Mouse (Mus musculus): ENCODE data around the gene Prr5.

The Prr5 gene

DNA sequence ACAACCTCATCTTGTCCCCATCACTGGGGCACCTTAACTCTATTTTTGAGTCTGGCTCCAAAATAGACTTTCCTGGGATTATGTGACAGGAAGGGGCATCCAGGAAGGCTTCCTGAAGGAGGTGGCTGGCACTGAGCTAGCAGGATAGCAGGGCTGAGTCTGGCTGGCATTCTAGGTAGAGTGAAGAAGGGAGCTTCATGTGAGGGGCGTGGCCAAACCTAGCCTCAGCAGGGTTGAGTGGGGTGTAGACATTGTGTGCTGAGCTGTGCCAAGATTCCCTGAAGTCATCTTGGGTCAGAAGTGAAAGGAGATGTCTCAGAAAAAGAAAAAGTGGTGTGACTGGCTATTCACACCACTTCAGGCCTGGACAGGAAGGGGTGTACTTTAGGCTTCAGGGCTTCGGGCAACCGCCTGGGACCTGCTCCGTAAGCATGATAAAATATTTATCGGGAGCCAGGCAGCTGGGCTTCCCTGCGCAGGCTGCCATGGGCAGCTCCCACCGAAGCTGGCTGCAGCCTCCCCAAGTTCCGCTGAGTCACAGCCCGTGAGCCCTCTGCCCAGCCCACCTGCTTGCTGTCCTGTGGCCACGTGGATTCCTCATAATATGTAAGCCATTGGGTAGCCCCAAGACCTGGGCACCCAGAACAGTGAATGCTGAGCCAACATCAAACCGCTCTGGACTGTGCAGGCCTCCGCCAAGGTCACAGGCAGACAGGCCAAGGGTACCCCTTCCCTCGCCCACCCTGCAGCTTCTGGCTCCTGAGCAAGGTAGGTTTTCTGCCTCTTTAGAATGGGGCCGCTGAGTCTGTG, at the start of gene Prr5:
TSS of gene Prr5 (plus strand) at position 683 of the 810 bp plus-strand sequence.
- peak; percentile 40 for DNase-seq (ENCODE audit: low spot score)

DNA sequence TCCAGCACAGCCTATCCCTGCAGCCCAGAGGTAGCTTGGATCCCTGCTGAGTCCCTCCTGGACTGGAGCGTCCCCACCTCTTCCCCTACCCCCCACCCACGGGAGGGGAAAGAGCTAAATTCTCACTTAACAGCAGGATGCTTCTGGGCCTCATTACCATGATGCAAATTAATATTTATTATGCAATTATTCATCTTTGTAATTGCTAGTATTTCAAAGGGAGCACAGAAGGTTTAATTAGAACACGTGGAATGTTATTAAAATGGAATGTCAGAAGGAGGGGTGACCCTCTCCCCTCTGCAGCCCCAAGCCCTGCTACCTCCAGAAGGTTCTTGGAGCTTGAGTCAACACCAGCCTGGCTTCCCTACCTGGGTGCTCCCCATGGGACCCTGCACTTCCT, 49.4 kb upstream of the Prr5 start:
- no peak for DNase-seq (ENCODE audit: low spot score)

DNA sequence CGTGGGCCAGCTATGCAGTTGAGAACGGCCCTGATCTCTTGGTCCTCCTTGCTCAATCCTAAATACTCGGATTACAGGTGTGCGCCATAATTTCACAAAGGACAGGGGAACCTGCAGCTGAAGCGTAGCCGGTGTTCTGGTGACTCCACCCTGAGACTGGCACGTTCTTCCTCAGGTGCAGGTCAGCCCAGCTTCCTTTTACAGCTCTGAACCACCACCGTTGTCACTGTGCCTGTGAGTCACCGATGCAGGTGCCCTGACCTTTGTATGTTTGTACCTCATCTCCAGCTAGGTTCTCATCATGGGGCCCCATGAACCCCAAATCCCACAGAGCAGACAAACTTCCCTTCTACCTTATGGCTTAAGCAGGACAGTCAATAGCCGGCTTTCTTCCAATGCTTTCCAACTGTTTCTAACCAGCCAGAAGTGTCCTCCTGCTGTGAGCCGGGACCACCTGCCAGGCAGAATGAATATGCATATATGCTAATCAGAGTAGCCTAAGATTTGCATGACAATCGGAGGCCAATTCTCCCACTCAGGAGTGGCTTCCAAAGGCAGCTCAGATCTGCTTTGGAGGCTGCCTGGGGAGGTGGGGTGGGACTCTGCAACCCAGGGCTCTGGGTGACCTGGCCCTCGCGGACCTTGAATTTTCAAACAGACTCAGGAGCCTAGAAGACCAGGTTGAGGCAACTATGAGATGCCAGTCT, 47.5 kb upstream of the Prr5 start:
- DNase-seq (ENCODE audit: low spot score), result no peak

DNA sequence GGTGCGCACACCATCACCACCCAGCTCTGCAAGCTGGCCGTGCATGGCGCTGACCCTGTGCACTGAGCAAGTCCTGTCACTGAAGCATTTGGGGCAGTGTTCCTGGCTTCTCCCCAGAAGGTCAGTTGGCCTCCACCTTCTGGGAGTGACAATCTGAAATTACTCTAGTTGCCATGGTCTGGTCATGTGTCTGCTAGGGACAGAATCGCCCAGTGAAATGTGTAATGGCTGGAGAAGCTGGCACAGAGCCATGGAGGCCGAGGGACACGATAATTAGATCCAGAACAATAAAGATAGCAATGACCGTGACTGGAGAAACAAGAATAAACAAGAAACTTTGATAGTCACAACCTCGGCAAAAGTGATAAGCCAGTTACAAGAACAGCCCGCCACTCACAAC, 44.5 kb upstream of the Prr5 start:
- peak; percentile 90 for DNase-seq (ENCODE audit: low spot score)

DNA sequence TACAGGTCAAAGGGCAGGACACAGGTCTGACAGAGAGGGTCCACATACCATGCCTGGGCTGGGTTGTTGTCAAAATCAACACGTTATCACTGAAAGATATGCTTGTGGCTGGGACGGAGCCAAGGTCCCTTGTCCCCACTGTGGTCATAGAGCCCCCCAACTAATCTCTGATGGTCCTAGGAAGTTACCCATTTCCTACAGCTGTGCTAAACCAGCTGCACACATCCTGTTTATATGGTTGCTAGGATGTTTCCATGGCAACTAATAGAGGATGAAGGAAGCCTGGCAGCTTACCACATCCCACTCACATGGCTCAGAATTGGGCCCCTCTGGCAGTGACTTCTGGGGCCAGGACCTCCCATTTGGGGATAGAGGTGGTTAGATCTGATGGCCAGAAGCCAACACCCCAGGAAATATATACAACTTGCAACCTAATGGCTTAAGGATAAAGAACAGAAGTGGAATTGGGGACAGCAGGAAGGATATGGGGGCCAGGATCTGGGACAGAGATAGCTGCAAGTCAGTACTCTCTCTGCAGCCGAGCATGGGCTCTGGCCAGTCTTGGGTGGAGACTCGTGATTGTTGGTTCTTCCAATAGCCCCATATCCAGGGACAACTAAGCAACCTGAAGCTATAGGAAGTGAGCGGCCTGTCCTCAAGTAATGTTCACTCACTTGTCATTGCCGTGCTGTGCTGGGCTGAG, 43.6 kb upstream of the Prr5 start:
- no peak for DNase-seq (ENCODE audit: low spot score)

DNA sequence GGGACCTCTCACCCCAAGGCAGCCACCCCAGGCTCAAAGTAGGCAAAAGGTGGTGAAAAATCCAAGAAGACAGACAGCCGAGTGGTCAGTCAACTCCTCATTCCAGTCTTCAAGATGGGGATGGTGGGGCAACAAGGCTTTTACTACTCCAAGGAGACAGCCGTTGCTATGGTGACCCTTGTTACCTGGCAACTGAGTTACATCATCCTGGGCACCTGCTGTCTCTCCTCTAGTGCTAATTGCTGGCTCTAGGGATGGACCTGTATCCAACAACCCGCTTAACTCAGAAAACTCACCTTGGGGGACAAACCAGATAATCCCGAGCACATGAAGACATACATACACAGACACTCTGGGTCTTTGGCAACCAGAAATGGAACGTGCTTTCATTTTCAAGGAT, 42.1 kb upstream of the Prr5 start:
- no peak for DNase-seq (ENCODE audit: low spot score)

DNA sequence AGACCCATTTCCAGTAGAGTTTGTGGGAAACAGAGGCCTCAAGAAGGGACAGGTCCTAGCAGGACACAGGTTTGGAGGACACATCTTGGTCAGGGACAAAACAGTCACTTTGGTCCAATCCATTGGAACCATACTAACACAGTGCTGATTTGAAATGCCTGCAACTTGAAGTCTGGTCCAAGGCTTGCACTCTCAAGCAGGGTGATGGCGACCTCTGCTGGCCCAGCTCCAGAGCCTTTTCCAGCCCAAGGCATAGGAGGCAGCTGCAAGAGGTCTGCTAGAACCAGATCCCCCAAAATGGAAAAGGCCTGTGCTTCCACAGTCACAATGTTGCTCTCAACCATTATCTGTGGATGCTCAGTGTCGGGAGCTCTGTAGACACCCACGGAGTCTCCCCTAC, 39.7 kb upstream of the Prr5 start:
- peak; percentile 78 for DNase-seq (ENCODE audit: low spot score)

DNA sequence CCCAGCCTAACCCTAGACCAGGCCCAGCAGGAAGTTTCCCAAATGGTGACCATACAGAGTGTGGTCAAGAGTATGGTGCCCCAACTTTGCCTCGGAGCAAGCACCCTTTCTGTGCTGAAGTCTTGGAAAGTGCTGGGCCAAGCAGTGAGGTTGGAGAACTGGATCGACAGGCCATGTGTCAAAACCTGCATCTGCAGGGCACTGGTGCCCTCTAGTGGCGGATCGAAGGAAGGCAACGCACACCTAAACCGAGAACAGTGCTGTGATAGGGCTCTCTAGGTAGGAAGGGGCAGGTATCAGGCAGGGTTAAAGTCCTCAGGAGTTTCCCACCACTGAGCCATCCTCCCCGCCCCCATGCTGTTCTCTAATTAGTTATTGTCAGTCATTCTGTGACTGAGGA, 37.9 kb upstream of the Prr5 start:
- DNase-seq (ENCODE audit: low spot score), result peak; percentile 86

DNA sequence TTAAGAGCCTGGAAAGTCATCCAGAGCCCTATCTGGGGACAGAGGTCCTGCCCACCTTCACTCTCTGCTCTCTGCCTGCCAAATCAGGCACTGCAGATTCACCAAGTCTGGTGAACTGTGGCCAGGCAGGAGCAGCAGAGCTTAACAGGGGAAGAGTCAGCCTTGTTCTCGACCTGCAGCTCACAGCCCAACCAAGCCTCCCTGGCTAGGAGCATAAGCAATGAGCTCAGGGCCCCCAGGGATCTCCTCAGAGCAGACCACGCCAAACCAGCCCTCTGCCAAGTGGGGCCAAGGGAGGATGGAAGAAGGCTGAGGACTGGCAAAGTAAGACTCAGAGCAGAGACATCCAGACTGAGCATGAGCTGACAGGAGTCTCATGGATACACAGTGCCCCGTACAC, 35.1 kb upstream of the Prr5 start:
- peak; percentile 84 for DNase-seq (ENCODE audit: low spot score)

DNA sequence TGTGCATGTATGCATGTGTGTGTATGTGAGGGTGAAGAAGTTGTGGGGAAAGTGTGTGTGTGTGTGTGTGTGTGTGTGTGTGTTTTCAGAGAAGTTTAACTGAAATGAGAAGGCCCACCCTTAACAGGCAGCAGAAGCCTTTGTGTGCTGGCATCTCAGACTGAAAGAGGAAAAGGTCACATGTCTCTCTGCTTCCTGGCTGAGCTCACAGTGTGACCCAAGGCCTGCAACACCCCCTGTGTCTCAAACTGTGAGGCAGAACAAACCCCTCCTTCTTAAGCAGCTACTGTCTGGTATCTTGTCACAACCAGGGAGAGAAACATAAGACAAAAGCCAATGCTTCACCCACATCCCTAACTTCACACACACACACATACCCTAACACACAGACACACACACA, 31.0 kb upstream of the Prr5 start:
- peak; percentile 80 for DNase-seq (ENCODE audit: low spot score)

DNA sequence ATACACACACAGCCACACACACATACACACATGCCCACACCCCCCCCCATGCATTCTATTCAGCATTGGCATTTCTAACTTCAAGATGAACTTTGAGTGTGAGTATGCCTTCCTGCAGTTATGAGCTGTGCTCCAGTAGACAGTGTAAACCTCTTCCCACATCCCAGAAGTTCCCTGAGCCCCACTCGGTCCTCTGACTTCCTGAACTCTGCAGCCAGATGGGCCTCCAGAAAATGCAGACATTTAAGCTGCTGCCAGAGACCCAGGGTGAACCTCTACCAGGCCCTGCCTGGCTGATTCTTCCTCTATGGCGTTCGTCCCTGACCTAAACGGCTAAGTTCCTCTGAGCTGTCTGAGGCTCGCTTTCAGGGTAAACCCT, 30.4 kb upstream of the Prr5 start:
- DNase-seq (ENCODE audit: low spot score), result peak; percentile 53

DNA sequence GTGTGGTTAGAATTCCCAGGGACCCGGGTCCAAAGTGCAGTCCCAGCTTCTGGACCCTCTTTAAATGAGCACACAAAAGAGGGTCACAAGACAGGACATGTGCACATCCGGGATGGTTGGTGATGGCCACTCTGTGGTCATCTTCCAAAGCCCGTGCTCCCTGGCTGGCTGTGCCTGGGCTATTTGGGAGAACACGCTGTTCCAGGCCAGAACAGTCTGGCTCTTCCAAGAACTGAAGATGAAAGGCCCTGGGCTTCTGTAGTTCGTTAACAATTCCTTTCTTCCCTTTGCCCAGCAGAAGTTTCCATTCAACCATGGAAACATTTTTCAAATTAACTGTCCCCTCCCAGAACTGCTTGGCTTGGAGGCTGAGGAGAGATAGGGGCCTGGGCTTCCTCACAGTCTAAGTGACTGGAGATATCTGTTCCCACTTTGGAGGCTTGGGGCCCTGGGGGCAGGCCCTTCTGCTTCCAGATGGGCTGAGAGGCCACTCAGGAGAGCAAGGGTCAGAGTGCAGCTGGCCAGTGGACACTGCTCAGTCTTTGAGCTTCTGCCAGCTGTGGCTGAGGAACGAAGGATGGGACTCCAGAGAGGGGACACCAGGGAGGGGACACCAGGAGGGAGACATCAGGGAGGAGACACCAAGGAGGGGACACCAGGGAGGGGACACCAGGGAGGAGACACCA, 29.8 kb upstream of the Prr5 start:
- DNase-seq (ENCODE audit: low spot score), result peak; percentile 75

DNA sequence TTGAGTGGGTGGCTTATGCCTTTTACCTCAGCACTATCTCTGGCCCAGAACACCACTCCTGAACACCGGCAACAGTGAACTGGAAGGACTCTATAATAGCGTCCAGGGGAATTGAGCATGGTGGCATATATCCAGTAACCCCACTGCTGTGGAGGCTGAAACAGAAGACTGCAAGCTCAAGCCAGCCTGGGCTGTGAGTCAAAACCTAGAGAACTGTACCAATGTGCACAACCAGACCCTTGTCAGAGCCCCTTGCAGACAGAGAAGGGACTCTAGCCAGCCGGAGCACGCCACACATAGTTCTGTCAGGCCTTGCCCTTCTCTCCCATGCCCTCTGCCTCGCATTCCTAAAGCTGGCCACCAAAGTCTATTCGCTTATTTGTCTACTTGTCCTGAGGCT, 28.7 kb upstream of the Prr5 start:
- peak; percentile 78 for DNase-seq (ENCODE audit: low spot score)

DNA sequence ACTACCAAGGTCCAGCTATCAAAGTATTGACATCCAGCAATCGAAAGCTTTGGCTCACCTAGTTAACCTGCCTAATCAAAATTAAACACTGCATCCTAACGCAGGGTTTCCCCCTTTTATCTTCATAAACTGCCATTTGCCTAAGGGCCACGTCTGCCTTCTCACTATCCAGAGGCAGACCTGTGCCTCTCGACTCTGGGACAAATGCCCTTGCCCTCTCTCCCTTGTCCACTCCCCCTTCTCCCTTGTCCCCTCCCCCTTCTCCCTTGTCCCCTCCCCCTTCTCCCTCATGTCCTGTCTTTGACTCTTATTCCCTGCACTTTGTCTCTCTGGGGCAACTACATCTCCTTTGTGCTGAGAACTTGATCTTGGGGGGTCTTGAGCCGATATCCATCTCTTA, 28.3 kb upstream of the Prr5 start:
- DNase-seq (ENCODE audit: low spot score), result peak; percentile 76

DNA sequence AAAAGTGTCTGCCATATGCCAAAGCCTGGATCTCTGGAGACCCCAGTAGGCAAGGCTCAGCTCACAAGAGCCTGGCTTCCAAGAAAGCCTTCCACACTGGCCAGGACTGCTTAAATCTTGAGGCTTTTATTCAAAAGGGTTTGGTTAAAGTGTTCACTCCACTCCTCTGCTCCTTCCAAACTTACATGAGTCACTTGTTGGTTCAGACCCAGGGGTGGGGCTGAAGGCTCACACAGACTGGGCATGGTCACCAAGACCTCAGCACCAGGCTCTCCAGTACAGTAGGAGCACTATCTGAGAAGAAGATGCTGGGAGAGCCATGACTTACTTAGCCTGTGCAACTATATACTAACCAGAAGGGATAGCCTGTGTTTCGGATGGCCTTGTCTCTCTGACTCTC, 27.5 kb upstream of the Prr5 start:
- peak; percentile 77 for DNase-seq (ENCODE audit: low spot score)

DNA sequence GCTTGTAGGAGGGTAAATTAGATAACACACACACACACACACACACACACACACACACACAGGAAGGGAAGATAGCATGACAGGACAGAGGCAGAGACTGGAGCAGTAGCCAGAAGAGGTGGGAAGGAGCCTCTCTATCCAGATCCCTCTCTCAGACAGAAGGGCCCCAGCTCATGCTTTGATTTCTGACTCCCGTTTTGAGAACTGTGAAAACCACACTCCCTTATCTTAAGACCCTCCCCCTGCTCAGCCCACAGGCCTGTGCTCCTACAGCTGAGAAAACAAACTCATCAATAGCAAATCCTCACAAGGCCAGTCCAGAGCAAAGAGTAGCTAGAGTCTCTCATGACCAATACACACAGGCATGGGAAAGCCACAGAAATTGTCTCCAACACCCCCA, 26.2 kb upstream of the Prr5 start:
- no peak for DNase-seq (ENCODE audit: low spot score)

DNA sequence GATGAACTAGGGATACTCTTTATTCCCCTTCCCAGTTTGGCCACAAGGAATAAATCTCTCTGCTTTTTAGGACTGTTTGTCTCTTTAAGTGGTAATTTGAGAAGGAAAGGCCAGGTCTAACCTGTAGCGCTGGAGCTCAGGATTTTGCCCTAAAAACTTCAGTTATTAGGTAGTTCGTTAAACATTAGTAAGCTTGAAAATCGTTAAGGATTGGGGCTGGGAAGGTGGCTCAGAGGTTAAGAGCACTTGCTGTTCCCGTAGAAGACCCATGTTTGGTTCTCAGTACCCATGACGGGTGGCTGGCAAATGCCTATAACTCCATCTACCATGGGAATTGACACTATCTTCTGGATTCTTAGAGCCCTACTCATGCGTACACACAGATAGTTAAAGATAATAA, 17.9 kb upstream of the Prr5 start:
- DNase-seq (ENCODE audit: low spot score), result no peak

DNA sequence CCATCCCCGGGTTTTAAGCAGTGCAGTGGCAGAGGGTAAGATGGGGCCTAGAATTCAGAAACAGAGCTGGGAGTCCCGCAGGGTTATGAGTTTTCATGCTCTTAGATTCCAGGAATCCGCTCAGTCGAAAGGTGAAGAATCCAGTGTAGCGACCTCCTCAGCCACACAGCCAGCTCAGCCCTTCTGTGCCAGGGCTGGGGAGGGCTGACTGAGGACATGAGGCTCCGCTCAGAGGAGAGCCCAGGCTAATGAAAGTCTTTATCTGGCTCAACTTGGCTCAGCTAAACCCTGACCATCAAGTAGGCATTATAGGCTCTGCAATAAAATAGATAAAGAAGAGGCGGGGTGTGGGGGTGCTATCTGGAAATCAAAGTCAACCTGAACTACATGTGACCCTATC, 16.3 kb upstream of the Prr5 start:
- no peak for DNase-seq (ENCODE audit: low spot score)

DNA sequence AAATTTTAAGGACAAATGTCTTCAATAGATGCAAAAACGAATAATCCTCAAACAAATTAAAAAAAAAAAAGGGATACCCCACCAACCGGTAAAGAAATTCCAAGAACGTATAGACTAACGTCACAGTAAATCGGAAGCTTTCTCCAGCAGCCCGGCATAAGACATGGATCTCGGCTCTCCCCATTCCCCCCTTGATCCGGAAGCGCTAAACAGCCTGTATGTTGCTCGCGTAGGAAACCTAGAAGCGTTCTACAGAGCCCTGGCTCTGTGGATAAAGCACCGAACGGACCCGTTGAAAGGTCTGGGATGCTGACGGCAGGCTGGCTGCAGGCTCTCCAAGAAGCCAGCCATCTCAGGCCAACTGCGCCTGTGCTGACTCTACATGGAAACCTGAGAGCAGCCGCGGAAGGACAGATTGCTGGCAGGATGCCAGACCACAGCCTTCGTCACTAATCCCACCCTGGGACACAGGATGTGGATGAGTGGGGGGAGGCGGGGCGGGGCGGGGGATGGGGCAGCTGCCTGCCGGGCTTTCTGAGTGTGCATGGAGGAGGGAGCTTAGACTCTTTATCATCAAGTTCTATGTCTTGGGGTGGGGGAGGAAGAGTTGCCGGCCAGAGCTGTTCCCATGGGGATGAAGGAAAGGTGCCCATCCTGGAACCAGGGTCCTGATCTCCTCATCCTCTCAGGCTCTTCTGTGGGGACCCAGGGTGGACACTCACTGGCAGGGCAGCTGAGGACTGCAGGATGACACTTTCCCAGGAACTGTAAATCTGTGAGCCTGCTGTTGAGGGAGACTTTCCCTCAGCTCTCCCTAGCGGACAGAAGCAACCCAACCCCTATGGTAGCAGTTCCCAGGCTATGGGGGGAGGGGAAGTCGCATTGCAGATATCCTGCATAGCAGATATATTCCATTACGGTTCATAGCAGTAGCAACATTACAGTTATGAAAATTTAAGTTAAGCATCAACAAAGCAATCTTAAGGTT, 15.1 kb upstream of the Prr5 start:
- DNase-seq (ENCODE audit: low spot score), result peak; percentile 62

DNA sequence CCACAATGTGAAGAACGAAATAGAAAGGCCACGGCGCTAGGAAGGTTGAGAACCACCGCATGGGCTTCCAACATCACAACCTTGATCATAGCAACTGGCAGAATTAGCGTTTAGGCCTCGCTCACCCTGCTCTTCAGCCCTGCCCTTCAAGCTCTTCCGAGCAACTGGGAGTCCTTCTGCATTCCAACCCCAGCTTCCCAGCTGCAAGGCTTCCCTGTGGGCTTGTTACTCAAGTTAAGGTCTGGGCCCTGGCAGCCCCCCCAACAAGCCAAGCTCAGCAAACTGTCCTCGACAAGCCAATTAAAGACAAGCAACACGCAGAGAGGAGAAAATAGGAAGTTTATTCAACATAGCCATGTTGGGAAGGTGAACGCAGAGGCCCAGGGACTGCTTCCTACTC, 14.4 kb upstream of the Prr5 start:
- no peak for DNase-seq (ENCODE audit: low spot score)

DNA sequence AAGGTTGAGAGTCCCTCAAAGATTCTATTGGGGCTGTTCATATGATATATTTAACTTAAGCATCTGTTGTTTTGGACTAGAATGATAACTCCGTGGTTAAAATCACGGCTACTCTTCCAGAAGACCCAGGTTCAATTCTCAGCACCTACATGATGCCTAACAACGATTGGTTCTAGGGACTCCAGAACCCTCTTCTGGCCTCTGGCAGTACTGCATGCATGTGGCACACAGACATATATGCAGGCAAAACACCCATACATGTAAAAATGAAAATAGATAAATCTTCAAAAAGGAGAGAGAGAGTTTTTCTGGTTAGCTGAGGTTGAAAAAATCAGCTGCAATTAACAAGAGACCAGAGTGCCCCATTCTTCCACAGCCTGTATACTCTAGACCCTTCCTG, 12.7 kb upstream of the Prr5 start:
- DNase-seq (ENCODE audit: low spot score), result no peak
